Mouse (Mus musculus) MEL (cell line): ENCODE results near the gene Pigh. TPM values are rescaled to one million over a fixed set of nuclear protein-coding genes. Genes with fewer than 3 reads are reported as not detected.
A peak's percentile ranks its signal among the peaks of the same experiment; 100 is the strongest.

ENCODE experiments used
- DNase-seq: peaks from one replicate; pipeline ENCODE4 v3.0.0; 2011; ENCODE audit warnings: low read depth, low spot score
- H3K27ac ChIP-seq: 2 replicates; pipeline ENCODE4 v1.5.1; 2012; ENCODE audit warnings: low read depth, mild to moderate bottlenecking, control low read depth, low read length, moderate library complexity; ENCODE audit not compliant: control insufficient read depth
- H3K27me3 ChIP-seq, 2 experiments: fragments of 150-350 bp in 1 of 2; sonication (generic) in 1 of 2; 2 replicates each; pipeline ENCODE4 v1.6.1; 2012; ENCODE audit warnings: low read length in 2 of 2, mild to moderate bottlenecking in 2 of 2, improper control_type of control experiment in 1 of 2, moderate library complexity in 1 of 2; ENCODE audit not compliant: insufficient read depth in 2 of 2, control insufficient read depth in 1 of 2
- H3K36me3 ChIP-seq, 2 experiments: 2 replicates each; pipeline ENCODE4 v1.6.1; 2012 to 2014; ENCODE audit warnings: low read length in 2 of 2, improper control_type of control experiment in 1 of 2, inconsistent platforms in 1 of 2, mild to moderate bottlenecking in 1 of 2; ENCODE audit not compliant: insufficient read depth in 2 of 2, control insufficient read depth in 1 of 2
- H3K4me1 ChIP-seq, 2 experiments: fragments of 150-350 bp in 1 of 2; sonication (generic) in 1 of 2; 2 replicates each; pipeline ENCODE4 v1.6.1; 2012; ENCODE audit warnings: low read length in 2 of 2, improper control_type of control experiment in 1 of 2, mild to moderate bottlenecking in 1 of 2; ENCODE audit not compliant: insufficient read depth in 2 of 2, control insufficient read depth in 1 of 2
- H3K4me3 ChIP-seq, 2 experiments: fragments of 150-350 bp in 1 of 2; sonication (generic) in 1 of 2; 2 replicates each; pipeline ENCODE4 v1.5.1; 2012; ENCODE audit warnings: low read depth in 2 of 2, low read length in 2 of 2, mild to moderate bottlenecking in 2 of 2, moderate library complexity in 2 of 2, control low read depth in 1 of 2, improper control_type of control experiment in 1 of 2; ENCODE audit not compliant: control insufficient read depth in 1 of 2, insufficient read depth in 1 of 2
- H3K79me2 ChIP-seq: 2 replicates; pipeline ENCODE4 v1.6.1; 2012; ENCODE audit warnings: mild to moderate bottlenecking, low read length, moderate library complexity; ENCODE audit not compliant: control insufficient read depth, poor library complexity, insufficient read depth
- H3K9ac ChIP-seq: 2 replicates; pipeline ENCODE4 v1.6.1; 2012; ENCODE audit warnings: low read depth, mild to moderate bottlenecking, control low read depth, low read length, moderate library complexity; ENCODE audit not compliant: control insufficient read depth, poor library complexity, severe bottlenecking
- H3K9me3 ChIP-seq: fragments of 150-350 bp; sonication (generic); replicated peaks from 2 replicates; pipeline ENCODE4 v1.6.1; 2012; ENCODE audit warnings: mild to moderate bottlenecking, low read length, improper control_type of control experiment, moderate library complexity; ENCODE audit not compliant: insufficient read depth
- BHLHE40 ChIP-seq: IDR thresholded peaks from 2 replicates; pipeline ENCODE4 v1.6.1; 2012; ENCODE audit warnings: low read depth, mild to moderate bottlenecking, inconsistent platforms, low read length, improper control_type of control experiment, borderline replicate concordance
- CHD1 ChIP-seq: IDR thresholded peaks from 2 replicates; pipeline ENCODE4 v1.6.1; 2012; ENCODE audit warnings: low read depth, mild to moderate bottlenecking, inconsistent platforms, low read length, improper control_type of control experiment
- CHD2 ChIP-seq: IDR thresholded peaks from 2 replicates; pipeline ENCODE4 v1.6.1; 2011; ENCODE audit warnings: low read length, improper control_type of control experiment
- CTCF ChIP-seq, 3 experiments: IDR thresholded peaks in 2 of 3; conservative IDR thresholded peaks in 1 of 3; 2 replicates each; pipeline ENCODE4 v1.5.1; 2011 to 2012; ENCODE audit warnings: low read length in 3 of 3, low read depth in 2 of 3, mild to moderate bottlenecking in 2 of 3, improper control_type of control experiment in 1 of 3, inconsistent platforms in 1 of 3, mixed read lengths in 1 of 3, moderate library complexity in 1 of 3; ENCODE audit not compliant: control insufficient read depth in 1 of 3, insufficient read depth in 1 of 3, poor library complexity in 1 of 3, severe bottlenecking in 1 of 3
- E2F4 ChIP-seq: IDR thresholded peaks from 2 replicates; pipeline ENCODE4 v1.6.1; 2011; ENCODE audit warnings: low read depth, low read length, improper control_type of control experiment, borderline replicate concordance
- EP300 ChIP-seq, 2 experiments: IDR thresholded peaks; 2 replicates each; pipeline ENCODE4 v1.6.1; 2011; ENCODE audit warnings: improper control_type of control experiment in 2 of 2, low read length in 2 of 2, low read depth in 1 of 2, mild to moderate bottlenecking in 1 of 2
- GABPA ChIP-seq: IDR thresholded peaks from 2 replicates; pipeline ENCODE4 v1.6.1; 2012; ENCODE audit warnings: low read depth, mild to moderate bottlenecking, inconsistent platforms, low read length, improper control_type of control experiment, moderate library complexity
- GATA1 ChIP-seq: IDR thresholded peaks from 2 replicates; pipeline ENCODE4 v1.6.1; 2011; ENCODE audit warnings: low read depth, low read length, improper control_type of control experiment
- HCFC1 ChIP-seq: IDR thresholded peaks from 2 replicates; pipeline ENCODE4 v1.6.1; 2012; ENCODE audit warnings: low read depth, mild to moderate bottlenecking, inconsistent platforms, low read length, improper control_type of control experiment, moderate library complexity
- KAT2A ChIP-seq: conservative IDR thresholded peaks from 2 replicates; pipeline ENCODE4 v1.6.1; 2012; ENCODE audit warnings: low read depth, low read length, improper control_type of control experiment, inconsistent platforms
- MXI1 ChIP-seq: IDR thresholded peaks from 2 replicates; pipeline ENCODE4 v1.6.1; 2011; ENCODE audit warnings: mild to moderate bottlenecking, low read depth, low read length, improper control_type of control experiment
- MYC ChIP-seq: IDR thresholded peaks from 2 replicates; pipeline ENCODE4 v1.6.1; 2011; ENCODE audit warnings: low read depth, mild to moderate bottlenecking, low read length, improper control_type of control experiment, moderate library complexity
- POLR2AphosphoS2 ChIP-seq: IDR thresholded peaks from 2 replicates; pipeline ENCODE4 v1.6.1; 2011; ENCODE audit warnings: low read length, improper control_type of control experiment
- POLR2AphosphoS5 ChIP-seq: IDR thresholded peaks from 2 replicates; pipeline ENCODE4 v1.6.1; 2012; ENCODE audit warnings: low read depth, borderline replicate concordance, mild to moderate bottlenecking, inconsistent platforms, low read length, moderate library complexity, mixed read lengths
- RCOR1 ChIP-seq: IDR thresholded peaks from 2 replicates; pipeline ENCODE4 v1.6.1; 2012; ENCODE audit warnings: low read depth, mild to moderate bottlenecking, inconsistent platforms, low read length, improper control_type of control experiment
- TAL1 ChIP-seq: IDR thresholded peaks from 2 replicates; pipeline ENCODE4 v1.6.1; 2012; ENCODE audit warnings: mild to moderate bottlenecking, inconsistent platforms, low read length, moderate library complexity, mixed read lengths
- TBP ChIP-seq: IDR thresholded peaks from 2 replicates; pipeline ENCODE4 v1.8.0; 2011; ENCODE audit warnings: low read depth, low read length, improper control_type of control experiment
- TCF12 ChIP-seq: IDR thresholded peaks from 2 replicates; pipeline ENCODE4 v1.6.1; 2014; ENCODE audit warnings: low read depth, mild to moderate bottlenecking, inconsistent platforms, low read length, improper control_type of control experiment, moderate library complexity
- ZKSCAN1 ChIP-seq: IDR thresholded peaks from 2 replicates; pipeline ENCODE4 v1.6.1; 2012; ENCODE audit warnings: low read depth, mild to moderate bottlenecking, inconsistent platforms, low read length, improper control_type of control experiment, moderate library complexity
- ZNF384 ChIP-seq: IDR thresholded peaks from 2 replicates; pipeline ENCODE4 v1.6.1; 2012; ENCODE audit warnings: low read depth, mild to moderate bottlenecking, inconsistent platforms, low read length, improper control_type of control experiment
- polyA plus RNA-seq, 2 experiments: library from polyadenylated mRNA; stranded (reverse) in 1 of 2; unstranded in 1 of 2; fragments of >175 nt in 1 of 2; fragments of >200 nt in 1 of 2; gene quantifications; 2 replicates each; pipeline versions ENCODE4 v1.2.1 to v1.2.4; 2012; ENCODE audit warnings: low replicate concordance in 2 of 2, low read depth in 1 of 2; ENCODE audit not compliant: insufficient read length in 2 of 2, insufficient read depth in 1 of 2, missing spikeins in 1 of 2
- total RNA-seq: library from RNA; depleted of rRNA; stranded (reverse); fragments of 300-350 nt; gene quantifications from 2 replicates; pipeline ENCODE4 v1.2.3, GENCODE M21; 2012

Pigh gene
- total and polyA plus RNA-seq, 3 experiments = 7.2 to 9.5 TPM; not detected in 1

DNA sequence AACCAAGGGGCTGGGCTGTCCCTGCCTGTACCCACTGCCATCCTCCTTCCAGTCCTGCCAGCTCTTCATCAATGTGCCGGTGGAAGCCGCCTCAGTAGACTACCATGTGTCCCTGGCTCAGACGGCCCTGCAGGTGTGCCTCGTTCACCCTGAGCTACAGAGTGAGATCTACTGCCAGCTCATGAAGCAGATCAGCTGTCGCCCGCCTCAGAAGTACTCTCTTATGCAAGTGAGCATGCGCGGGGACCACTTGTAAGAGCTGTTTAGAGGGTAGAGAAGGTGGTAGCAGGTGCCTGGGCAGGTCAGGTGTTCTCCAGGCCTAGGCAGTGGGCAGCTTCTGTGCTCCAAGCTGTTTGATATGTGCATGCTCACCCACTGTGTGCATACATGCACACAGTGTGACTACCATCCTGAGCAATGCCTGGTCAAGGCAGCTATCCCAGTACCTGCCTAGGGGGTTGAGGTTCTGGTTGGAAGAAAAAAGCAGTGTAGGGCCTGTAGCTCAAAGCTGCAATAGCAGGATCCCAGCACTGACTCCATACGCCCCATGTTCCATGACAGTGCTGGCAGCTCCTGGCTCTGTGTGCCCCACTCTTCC lies 18.6 kb downstream of the Pigh start:
- Histone ChIP-seq H3K9me3 (no peaks in the 10 kb centered on the region), H3K4me1 (no peaks in the 10 kb centered on the region), H3K9ac (no peak overlapping the region), H3K36me3 (no peaks in the 10 kb centered on the region), H3K27me3 (no peaks in the 10 kb centered on the region), H3K79me2 (no peaks in the 10 kb centered on the region), H3K4me3 (no peak overlapping the region)
- no peak for DNase-seq
- TF ChIP-seq BHLHE40 (no peak), ZKSCAN1 (peak; percentile 84)
- TF ChIP-seq, all 39 proteins: peak for 1
- no peak overlapping the region for H3K27ac ChIP-seq

GRCm38 (mm10) chr12:79069916-79070315 lies 19.5 kb downstream of the Pigh start:
- no peak overlapping the region for H3K27ac ChIP-seq
- H3K27me3 ChIP-seq = no peaks in the 10 kb centered on the region
- no peaks in the 10 kb centered on the region for H3K36me3 ChIP-seq
- no peaks in the 10 kb centered on the region for H3K4me1 ChIP-seq
- H3K9me3 ChIP-seq = no peaks in the 10 kb centered on the region
- no peaks in the 10 kb centered on the region for H3K79me2 ChIP-seq
- no peak overlapping the region for H3K4me3 ChIP-seq
- no peak for DNase-seq
- H3K9ac ChIP-seq = no peak overlapping the region
- no peak for TF ChIP-seq GATA1
- TF ChIP-seq POLR2AphosphoS5 = no peak
- TF ChIP-seq KAT2A = no peak
- no peak for TF ChIP-seq TBP
- no peak for TF ChIP-seq BHLHE40
- TF ChIP-seq GABPA = no peak
- TF ChIP-seq CHD1 = no peak
- no peak for TF ChIP-seq E2F4
- no peak for TF ChIP-seq MXI1
- no peak for TF ChIP-seq HCFC1
- no peak for TF ChIP-seq EP300 (IDR thresholded peaks at IDR 0.05; ENCODE audit: low read depth in 1 of 2, low read length in 2 of 2)
- no peak for TF ChIP-seq CTCF (IDR thresholded peaks at IDR 0.05 in 2 of 3, conservative IDR thresholded peaks at IDR 0.05 in 1 of 3; ENCODE audit: control insufficient read depth in 1 of 3, insufficient read depth in 1 of 3, low read depth in 2 of 3, low read length in 3 of 3, poor library complexity in 1 of 3, severe bottlenecking in 1 of 3)
- TF ChIP-seq MYC = no peak
- TF ChIP-seq TCF12 = no peak
- no peak for TF ChIP-seq CHD2
- no peak for TF ChIP-seq RCOR1
- TF ChIP-seq ZNF384 = no peak
- TF ChIP-seq TAL1 = no peak
- no peak for TF ChIP-seq POLR2AphosphoS2
